Mouse (Mus musculus): ENCODE measurements around the gene Ifnz.

- TF ChIP-seq CTCF (IDR thresholded peaks at IDR 0.05; ENCODE audit: insufficient read depth, low read length) (peak; percentile 91), POLR2A (IDR thresholded peaks at IDR 0.05; ENCODE audit: borderline replicate concordance, extremely low read depth, low read depth, low read length) (no peak)
Observed at GRCm38 (mm10) chr4:88738480-88738879, 43.5 kb upstream of the Ifnz start.

Data from lung, adult 2 months (tissue).